Mouse (Mus musculus): ENCODE results near the gene Sh2b1. TPM values are rescaled to one million over a fixed set of nuclear protein-coding genes. Genes with fewer than 3 reads are reported as not detected.

Gene Sh2b1
- polyA plus RNA-seq, 1 experiment from 2014 or later = 63.5 TPM

DNA sequence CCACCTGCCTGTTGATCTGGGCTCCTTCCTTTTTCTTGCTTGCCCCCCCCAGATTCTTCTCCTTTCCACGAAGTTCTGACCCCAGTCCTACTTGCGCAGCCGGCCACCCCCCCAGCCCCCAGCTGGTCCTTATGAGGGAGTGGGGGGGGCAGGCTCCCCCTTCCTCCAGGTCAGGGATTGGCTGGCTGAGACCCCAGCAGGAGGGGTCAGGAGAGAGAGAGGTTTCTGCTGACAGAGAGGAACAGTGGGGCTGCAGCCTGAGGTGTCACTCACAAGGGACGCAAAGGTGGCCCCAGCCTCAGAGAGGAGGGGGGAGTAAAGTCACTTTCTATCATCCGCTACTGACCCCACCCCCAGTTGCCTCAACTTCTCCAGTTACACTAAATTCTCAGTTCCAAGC, 12.2 kb downstream of the Sh2b1 start, which contains the start of gene Atp2a1:
Gene Atp2a1 (minus strand): TSS at position 105 of the 400 bp plus-strand sequence.
- Histone ChIP-seq H3K9me3 (replicated peaks) (no peaks in the 10 kb centered on the region), H3K36me3 (peaks cover 19% of the 10 kb centered on the region), H3K4me2 (replicated peaks) (no peak within 1 kb of the TSS), H3K4me3 (no peak within 1 kb of the TSS), H3K4me1 (0 out of 2 replicates have a peak, but pooled peaks cover 4% of the 10 kb centered on the region), H3K27ac (no peak within 1 kb of the TSS), H3K9ac (peak within 1 kb of the TSS; percentile 32; the same call in 1 of the 2 replicates), H3K27me3 (no peaks in the 10 kb centered on the region)
- ATAC-seq (ENCODE audit: low FRiP score) = no peak
- WGBS = 38% methylated on average over 5 of the region's 5 CpGs

DNA sequence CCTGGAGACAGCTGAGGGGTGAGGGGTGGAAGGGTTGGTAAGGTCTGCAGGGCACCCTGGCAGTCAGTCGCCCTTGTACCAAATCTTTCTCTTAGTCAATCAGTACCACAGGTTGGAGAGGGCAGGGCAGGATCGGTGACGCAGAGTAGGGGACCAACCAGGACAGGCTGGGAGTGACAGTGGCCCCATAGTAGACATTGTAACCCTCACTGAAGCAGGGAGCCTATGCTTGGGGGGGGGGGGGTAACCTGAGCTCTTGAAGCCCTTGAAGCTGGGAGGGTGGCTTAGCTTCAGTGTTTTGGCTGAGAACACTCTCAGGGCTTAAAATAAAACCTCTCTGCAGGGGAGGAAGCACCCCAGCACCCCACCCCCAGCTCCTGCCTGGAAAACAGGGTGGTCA, 13.6 kb downstream of the Sh2b1 start:
- Histone ChIP-seq H3K9me3 (replicated peaks) (no peaks in the 10 kb centered on the region), H3K36me3 (peaks cover 5% of the 10 kb centered on the region; the same call in 1 of the 2 replicates), H3K4me3 (no peak overlapping the region), H3K9ac (no peak overlapping the region), H3K27ac (no peak overlapping the region), H3K4me1 (0 out of 2 replicates have a peak, but pooled peaks cover 4% of the 10 kb centered on the region), H3K4me2 (replicated peaks) (no peak overlapping the region), H3K27me3 (no peaks in the 10 kb centered on the region)
- no peak for ATAC-seq (ENCODE audit: low FRiP score)
- WGBS = 62% methylated on average over 3 of the region's 3 CpGs

DNA sequence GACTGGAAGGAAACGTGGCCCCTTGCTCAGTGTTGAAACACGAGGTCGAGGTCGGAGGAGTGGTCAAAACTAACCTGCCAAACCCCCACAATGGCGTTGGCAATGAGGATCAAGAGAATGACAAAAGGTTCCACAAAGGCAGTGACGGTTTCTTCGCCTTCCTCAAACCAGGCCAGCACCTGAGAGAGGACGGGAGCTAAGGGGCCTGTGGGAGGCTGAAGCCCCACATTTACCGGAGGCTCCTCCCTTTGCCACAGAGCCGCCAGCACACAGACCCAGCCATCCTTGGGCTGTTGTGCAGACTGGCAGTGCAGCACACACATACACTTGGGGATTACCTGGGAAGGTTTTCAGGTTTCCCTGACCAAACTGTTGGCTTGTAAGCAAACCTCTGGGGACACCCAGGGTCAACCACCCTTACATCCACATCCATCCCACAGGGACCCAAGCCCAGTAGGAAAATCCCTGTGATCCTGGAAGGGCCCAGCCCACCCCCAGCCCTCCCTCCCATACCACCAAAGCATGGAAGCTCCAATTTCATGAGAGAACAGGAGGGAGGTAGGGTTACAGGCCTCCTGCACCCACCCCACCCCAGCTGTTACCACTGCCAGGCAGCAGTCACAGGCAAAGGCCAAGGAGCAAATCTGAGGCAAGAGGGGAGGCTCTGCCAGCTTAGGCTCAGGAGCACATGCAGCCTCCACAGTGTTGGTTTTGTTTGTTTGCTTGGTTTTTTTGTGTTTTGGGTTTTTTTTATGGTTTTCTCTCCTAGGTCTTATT, 14.4 kb downstream of the Sh2b1 start:
- Histone ChIP-seq H3K4me1 (0 out of 2 replicates have a peak, but pooled peaks cover 4% of the 10 kb centered on the region), H3K27ac (no peak overlapping the region), H3K9ac (no peak overlapping the region), H3K27me3 (no peaks in the 10 kb centered on the region), H3K4me3 (no peak overlapping the region), H3K9me3 (replicated peaks) (no peaks in the 10 kb centered on the region), H3K36me3 (no peaks in the 10 kb centered on the region), H3K4me2 (replicated peaks) (no peak overlapping the region)
- no peak for ATAC-seq (ENCODE audit: low FRiP score)
- WGBS = 55% methylated on average over 10 of the region's 10 CpGs

DNA sequence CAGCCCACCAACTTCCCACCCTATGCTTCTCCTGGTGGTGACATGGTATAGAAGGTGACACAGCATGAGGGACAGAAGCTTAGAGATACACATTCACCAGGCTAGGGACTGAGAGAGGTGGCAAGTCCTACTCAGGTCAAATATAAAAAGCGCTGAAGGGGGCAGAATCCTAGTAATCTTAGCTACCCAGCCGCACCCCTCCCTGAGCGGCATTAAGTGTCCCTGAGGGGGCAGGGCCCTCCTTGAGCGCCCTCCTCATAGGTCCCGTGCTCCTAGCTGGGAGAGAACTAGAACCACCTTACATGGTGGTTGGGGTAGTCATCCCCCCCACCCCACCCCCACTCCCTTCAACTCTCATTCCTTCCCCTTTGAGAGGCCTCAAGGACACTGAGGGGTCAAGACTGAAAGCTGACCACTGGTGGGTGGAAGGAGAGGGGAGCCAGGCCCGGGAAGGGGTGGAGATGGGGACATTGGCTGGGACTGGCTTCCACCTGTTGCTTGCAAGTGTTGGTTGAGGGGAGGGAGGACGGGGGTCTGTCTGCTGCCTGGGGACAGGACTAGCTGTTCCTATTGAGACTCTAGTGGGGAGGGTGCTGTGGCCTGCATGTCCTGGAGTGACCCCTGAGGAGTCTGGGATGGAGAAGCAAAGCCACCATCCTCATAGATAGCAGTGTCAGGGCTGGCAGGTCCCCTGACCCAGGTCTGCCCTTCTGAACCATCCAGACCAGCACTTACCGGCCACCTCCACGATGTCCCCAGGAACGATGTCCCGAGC, 16.2 kb downstream of the Sh2b1 start:
- no peaks in the 10 kb centered on the region for H3K9me3 ChIP-seq (replicated peaks)
- no peak overlapping the region for H3K4me2 ChIP-seq (replicated peaks)
- 77% methylated on average over 11 of the region's 11 CpGs for WGBS
- no peak overlapping the region for H3K9ac ChIP-seq
- ATAC-seq (ENCODE audit: low FRiP score) = no peak
- H3K36me3 ChIP-seq = no peaks in the 10 kb centered on the region
- no peak overlapping the region for H3K27ac ChIP-seq
- no peak overlapping the region for H3K4me3 ChIP-seq
- H3K4me1 ChIP-seq = 0 out of 2 replicates have a peak, but pooled peaks cover 4% of the 10 kb centered on the region
- H3K27me3 ChIP-seq = no peaks in the 10 kb centered on the region

DNA sequence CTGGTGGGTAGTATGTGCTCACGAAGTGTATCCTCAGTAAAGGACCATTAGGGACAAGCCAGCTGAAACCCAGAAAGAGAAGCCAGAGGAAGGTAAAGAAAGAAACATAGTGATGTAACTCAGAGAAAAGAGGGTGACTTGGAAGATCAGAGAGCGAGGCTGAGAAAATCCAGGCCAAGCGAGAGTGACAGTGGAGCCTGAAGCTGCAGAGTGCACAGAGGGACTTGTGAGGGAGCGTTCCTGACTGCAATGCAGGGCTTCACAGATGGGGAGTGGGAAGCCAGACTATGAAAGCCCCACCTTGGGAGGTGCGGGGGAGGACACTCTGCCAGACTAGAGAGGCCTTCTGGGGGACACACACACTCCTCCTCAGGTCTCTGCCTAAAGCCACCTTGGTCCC, 17.0 kb downstream of the Sh2b1 start:
- no peak for ATAC-seq (ENCODE audit: low FRiP score)
- WGBS = 83% methylated on average over 5 of the region's 5 CpGs
- Histone ChIP-seq H3K27me3 (no peaks in the 10 kb centered on the region), H3K4me1 (0 out of 2 replicates have a peak, but pooled peaks cover 4% of the 10 kb centered on the region), H3K4me3 (no peak overlapping the region), H3K4me2 (replicated peaks) (no peak overlapping the region), H3K36me3 (no peaks in the 10 kb centered on the region), H3K9me3 (replicated peaks) (no peaks in the 10 kb centered on the region), H3K9ac (no peak overlapping the region), H3K27ac (no peak overlapping the region)

DNA sequence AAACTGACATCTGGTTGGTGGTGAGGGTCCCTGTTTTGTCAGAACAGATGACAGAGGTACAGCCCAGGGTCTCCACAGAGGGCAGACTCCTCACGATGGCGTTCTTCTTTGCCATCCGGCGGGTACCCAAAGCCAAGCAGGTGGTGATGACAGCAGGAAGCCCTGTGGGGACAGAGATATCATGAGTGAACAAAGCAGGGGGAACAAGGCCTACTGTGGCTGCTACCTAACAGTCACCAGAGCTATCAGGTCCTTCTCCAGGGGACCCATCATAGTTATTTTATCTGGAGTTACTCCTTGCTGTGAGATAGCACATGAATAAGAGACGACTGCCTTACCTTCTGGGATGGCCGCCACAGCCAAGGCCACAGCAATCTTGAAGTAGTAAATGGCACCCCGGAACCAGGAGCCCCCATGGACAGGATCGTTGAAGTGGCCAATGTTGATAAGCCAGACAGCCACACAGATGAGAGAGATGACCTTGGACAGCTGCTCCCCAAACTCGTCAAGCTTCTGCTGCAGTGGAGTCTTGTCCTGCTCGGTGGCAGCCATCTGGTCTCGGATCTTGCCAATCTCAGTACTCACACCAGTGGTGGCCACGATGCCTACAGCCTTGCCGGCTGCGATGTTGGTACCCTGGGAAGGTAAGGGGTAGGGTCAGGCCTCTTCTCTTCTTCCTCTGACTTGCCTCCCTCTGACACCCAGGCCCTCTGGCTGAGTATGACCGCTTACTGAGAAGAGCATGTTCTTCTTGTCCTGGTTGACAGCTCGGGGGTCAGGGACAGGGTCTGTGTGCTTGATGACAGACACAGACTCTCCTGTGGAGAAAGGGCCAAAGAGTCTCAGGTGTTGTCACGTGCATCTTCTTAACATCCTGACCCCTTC, 18.6 kb downstream of the Sh2b1 start:
- ATAC-seq (ENCODE audit: low FRiP score) = no peak
- no peak overlapping the region for H3K27ac ChIP-seq
- no peaks in the 10 kb centered on the region for H3K36me3 ChIP-seq
- no peaks in the 10 kb centered on the region for H3K9me3 ChIP-seq (replicated peaks)
- H3K4me3 ChIP-seq = no peak overlapping the region
- H3K4me2 ChIP-seq (replicated peaks) = no peak overlapping the region
- 87% methylated on average over 17 of the region's 17 CpGs for WGBS
- H3K9ac ChIP-seq = no peak overlapping the region
- H3K4me1 ChIP-seq = no peaks in the 10 kb centered on the region
- H3K27me3 ChIP-seq = no peaks in the 10 kb centered on the region

DNA sequence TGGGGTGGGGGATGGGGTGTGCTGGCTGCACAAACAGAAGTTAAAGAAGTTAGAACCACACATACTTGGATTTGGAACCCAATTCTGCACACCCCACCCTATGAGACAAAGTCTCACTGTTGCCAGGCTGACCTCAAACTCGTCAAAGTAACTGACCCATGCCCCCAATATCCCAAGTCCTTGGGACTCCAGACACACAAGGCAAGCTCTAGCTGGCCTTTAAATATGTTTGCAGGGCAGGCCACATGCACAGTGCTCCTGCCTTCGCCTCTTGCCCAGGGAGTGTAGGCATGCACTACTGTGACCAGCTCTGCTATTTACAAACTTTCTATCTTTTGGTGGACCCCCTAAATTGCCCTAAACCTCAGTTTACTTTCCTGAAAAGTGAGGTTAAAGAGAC, 20.0 kb downstream of the Sh2b1 start:
- ATAC-seq (ENCODE audit: low FRiP score) = no peak
- H3K36me3 ChIP-seq = no peaks in the 10 kb centered on the region
- H3K9ac ChIP-seq = no peak overlapping the region
- H3K4me2 ChIP-seq (replicated peaks) = no peak overlapping the region
- H3K4me1 ChIP-seq = no peaks in the 10 kb centered on the region
- no peaks in the 10 kb centered on the region for H3K27me3 ChIP-seq
- H3K27ac ChIP-seq = no peak overlapping the region
- no peak overlapping the region for H3K4me3 ChIP-seq
- H3K9me3 ChIP-seq (replicated peaks) = no peaks in the 10 kb centered on the region
- 80% methylated on average over 2 of the region's 2 CpGs for WGBS

DNA sequence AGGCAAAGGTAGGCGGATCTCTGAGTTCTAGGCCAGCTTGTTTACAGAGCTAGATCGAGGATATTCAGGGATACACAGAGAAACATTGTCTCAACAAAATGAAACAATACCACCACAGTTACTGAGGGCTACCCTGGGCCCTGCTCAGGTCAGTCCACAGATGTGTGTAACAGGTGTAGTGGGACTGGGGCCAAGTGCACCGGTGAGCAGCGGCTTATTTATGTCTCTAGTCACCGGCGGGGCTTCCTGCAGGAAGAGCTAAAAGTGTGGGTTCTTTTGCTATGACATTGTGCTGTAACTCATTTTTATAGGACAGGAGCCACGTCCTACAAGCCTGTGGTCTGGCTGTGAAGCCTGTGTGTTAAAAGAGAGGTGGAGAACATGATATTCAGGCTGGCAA, 21.4 kb downstream of the Sh2b1 start:
- no peaks in the 10 kb centered on the region for H3K9me3 ChIP-seq (replicated peaks)
- no peaks in the 10 kb centered on the region for H3K27me3 ChIP-seq
- H3K4me3 ChIP-seq = no peak overlapping the region
- H3K4me1 ChIP-seq = no peaks in the 10 kb centered on the region
- no peak overlapping the region for H3K27ac ChIP-seq
- H3K9ac ChIP-seq = no peak overlapping the region
- H3K36me3 ChIP-seq = peaks cover under 1% of the 10 kb centered on the region; the same call in 1 of the 2 replicates
- no peak overlapping the region for H3K4me2 ChIP-seq (replicated peaks)
- no peak for ATAC-seq (ENCODE audit: low FRiP score)
- 80% methylated on average over 7 of the region's 7 CpGs for WGBS

DNA sequence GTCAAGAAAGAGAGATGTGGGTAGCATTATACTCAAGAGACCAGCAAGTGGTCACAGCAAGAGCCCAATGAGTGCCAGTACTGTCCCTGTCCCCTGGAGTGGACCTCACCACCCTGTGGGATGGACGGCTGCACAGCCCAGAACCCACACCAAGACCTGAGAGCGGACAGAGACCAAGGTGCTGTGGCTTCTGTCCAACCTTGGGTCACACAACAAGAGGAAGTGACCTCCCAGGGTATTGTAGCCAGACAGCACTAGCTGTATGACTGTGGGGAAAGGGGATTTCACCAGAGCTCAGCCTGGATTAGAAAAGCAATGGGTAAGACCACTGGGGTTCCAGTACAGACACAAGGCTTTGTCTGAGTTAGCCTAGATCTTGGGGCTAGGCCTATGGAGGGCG, 23.0 kb downstream of the Sh2b1 start:
- 91% methylated on average over 3 of the region's 3 CpGs for WGBS
- H3K4me3 ChIP-seq = no peak overlapping the region
- no peaks in the 10 kb centered on the region for H3K4me1 ChIP-seq
- H3K36me3 ChIP-seq = peaks cover 6% of the 10 kb centered on the region; the same call in 1 of the 2 replicates
- H3K27ac ChIP-seq = no peak overlapping the region
- no peak for ATAC-seq (ENCODE audit: low FRiP score)
- no peaks in the 10 kb centered on the region for H3K9me3 ChIP-seq (replicated peaks)
- H3K27me3 ChIP-seq = no peaks in the 10 kb centered on the region
- no peak overlapping the region for H3K9ac ChIP-seq
- H3K4me2 ChIP-seq (replicated peaks) = no peak overlapping the region

DNA sequence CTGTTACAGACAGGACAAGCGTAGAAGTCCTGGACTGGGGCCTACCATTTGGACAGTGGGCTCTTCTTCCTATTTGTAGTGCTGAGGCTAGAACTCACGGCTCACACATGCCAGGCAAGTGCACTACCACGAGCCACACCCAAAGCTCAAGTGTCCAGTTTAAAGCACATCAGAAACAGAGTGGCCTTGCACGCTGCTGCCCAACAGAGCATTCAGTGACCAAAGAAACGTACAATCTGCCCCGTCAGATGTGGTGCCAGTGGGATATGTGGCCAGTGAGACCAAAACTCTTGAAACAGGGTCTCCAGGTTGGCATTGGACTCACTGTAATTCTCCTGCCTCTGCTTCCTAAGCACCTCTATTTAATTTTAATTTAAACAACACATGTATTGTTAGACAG, 24.6 kb downstream of the Sh2b1 start:
- H3K27ac ChIP-seq = no peak overlapping the region
- no peaks in the 10 kb centered on the region for H3K4me1 ChIP-seq
- no peaks in the 10 kb centered on the region for H3K9me3 ChIP-seq (replicated peaks)
- H3K4me3 ChIP-seq = no peak overlapping the region
- peaks cover 19% of the 10 kb centered on the region for H3K36me3 ChIP-seq
- H3K9ac ChIP-seq = no peak overlapping the region
- no peak for ATAC-seq (ENCODE audit: low FRiP score)
- no peak overlapping the region for H3K4me2 ChIP-seq (replicated peaks)
- no peaks in the 10 kb centered on the region for H3K27me3 ChIP-seq
- WGBS = 92% methylated on average over 6 of the region's 6 CpGs

DNA sequence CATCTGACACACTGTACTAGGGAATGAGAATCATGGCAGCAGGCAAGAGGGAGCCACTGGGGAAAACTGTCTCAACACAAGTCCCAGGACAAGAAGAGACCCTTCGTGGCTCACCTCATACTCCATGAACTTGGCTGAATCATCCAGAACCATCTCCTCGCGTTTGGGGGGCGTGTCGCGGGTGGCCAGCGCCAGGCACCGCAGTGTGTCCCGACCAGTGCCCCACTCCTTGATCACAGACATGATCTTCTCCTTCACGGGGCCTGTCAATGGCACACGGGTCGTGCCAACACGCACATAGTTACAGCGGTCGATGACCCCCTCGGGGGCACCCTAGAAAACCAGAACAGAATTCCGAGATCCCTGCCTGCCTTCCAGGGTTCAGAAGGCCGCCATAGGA, 25.2 kb downstream of the Sh2b1 start:
- Histone ChIP-seq H3K27ac (no peak overlapping the region), H3K36me3 (peaks cover 26% of the 10 kb centered on the region), H3K4me2 (replicated peaks) (no peak overlapping the region), H3K4me1 (no peaks in the 10 kb centered on the region), H3K9me3 (replicated peaks) (no peaks in the 10 kb centered on the region), H3K9ac (no peak overlapping the region), H3K4me3 (no peak overlapping the region), H3K27me3 (no peaks in the 10 kb centered on the region)
- no peak for ATAC-seq (ENCODE audit: low FRiP score)
- 89% methylated on average over 18 of the region's 18 CpGs for WGBS

DNA sequence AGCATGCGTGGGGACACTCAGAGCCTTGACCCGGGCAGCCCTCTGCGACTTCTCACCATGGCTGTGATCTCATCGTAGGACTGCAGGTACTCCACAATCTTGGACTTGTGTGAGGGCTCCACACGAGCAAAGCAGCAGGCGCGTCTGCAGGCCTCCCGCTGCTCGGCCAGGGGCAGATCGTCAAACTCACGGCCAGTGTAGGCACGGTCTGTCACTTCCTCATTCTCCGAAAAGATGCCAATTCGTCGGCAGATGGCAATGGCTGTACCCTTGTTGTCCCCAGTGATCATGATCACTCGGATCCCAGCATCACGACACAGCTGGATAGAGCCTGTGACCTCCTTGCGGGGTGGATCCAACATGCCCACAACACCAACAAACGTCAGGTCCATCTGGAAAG, 26.7 kb downstream of the Sh2b1 start:
- no peak overlapping the region for H3K4me2 ChIP-seq (replicated peaks)
- H3K27ac ChIP-seq = no peak overlapping the region
- H3K27me3 ChIP-seq = no peaks in the 10 kb centered on the region
- no peaks in the 10 kb centered on the region for H3K4me1 ChIP-seq
- peaks cover 37% of the 10 kb centered on the region for H3K36me3 ChIP-seq
- 92% methylated on average over 19 of the region's 19 CpGs for WGBS
- H3K9ac ChIP-seq = no peak overlapping the region
- ATAC-seq (ENCODE audit: low FRiP score) = no peak
- no peak overlapping the region for H3K4me3 ChIP-seq
- no peaks in the 10 kb centered on the region for H3K9me3 ChIP-seq (replicated peaks)

Measured in hindbrain, embryonic 12.5 days (tissue).